Mouse (Mus musculus) forebrain, postnatal 0 days (tissue): ENCODE results near the gene Ccdc151. TPM values are rescaled to one million over a fixed set of nuclear protein-coding genes. Genes with fewer than 3 reads are reported as not detected.
A peak's percentile ranks its signal among the peaks of the same experiment; 100 is the strongest.

Source experiments
- ATAC-seq: fragments of 200-750 bp; cut with Nextera tagmentation; 2 replicates; pipeline ENCODE4 v1.8.0; 2017; ENCODE audit warnings: mild to moderate bottlenecking, moderate library complexity
- DNase-seq: peaks from one replicate; pipeline ENCODE4 v3.0.0-alpha.2; 2015
- H3K27ac ChIP-seq: fragments of 300-500 bp; sonication (generic); 2 replicates; pipeline ENCODE4 v1.5.1; 2014; ENCODE audit warnings: low read depth, mild to moderate bottlenecking, antibody characterized with exemption, low read length, moderate library complexity, mixed read lengths
- H3K27me3 ChIP-seq: fragments of 300-500 bp; sonication (generic); 2 replicates; pipeline ENCODE4 v1.6.1; 2014; ENCODE audit warnings: mild to moderate bottlenecking, low read length, mixed read lengths; ENCODE audit not compliant: insufficient read depth
- H3K36me3 ChIP-seq: fragments of 300-500 bp; sonication (generic); 2 replicates; pipeline ENCODE4 v1.6.1; 2014; ENCODE audit warnings: mild to moderate bottlenecking, moderate library complexity; ENCODE audit not compliant: insufficient read depth
- H3K4me1 ChIP-seq: fragments of 300-500 bp; sonication (generic); 2 replicates; pipeline ENCODE4 v1.6.1; 2014; ENCODE audit warnings: antibody characterized with exemption; ENCODE audit not compliant: insufficient read depth
- H3K4me2 ChIP-seq: fragments of 300-500 bp; sonication (generic); 2 replicates; pipeline ENCODE4 v1.6.1; 2014; ENCODE audit warnings: low read depth, mild to moderate bottlenecking, moderate library complexity
- H3K4me3 ChIP-seq: fragments of 300-500 bp; sonication (generic); 2 replicates; pipeline ENCODE4 v1.5.1; 2014; ENCODE audit warnings: low read depth, low read length, mixed read lengths
- H3K9ac ChIP-seq: fragments of 300-500 bp; sonication (generic); 2 replicates; pipeline ENCODE4 v1.6.1; 2014; ENCODE audit warnings: mild to moderate bottlenecking
- H3K9me3 ChIP-seq: fragments of 300-500 bp; sonication (generic); 2 replicates; pipeline ENCODE4 v1.6.1; 2016; ENCODE audit warnings: low read length
- CTCF ChIP-seq: sonication (generic); IDR thresholded peaks from 2 replicates; pipeline ENCODE4 v1.5.1; 2016; ENCODE audit warnings: antibody characterized with exemption, control low read depth, low read depth
- WGBS: fragments of 180-500 bp; shearing (Covaris S2); extraction: QIAGEN DNeasy Blood & Tissue Kit; methylation state at CpG from one replicate; pipeline ENCODE4 v1.1.7; 2014; 5-methylcytosine and 5-hydroxymethylcytosine counted together
- polyA plus RNA-seq: library from polyadenylated mRNA; unstranded; fragments of >200 nt; fragmentation: Nextera tagmentation; extraction: Ambion mirVana; gene quantifications from 2 replicates; pipeline ENCODE4 v1.2.1, GENCODE M21; 2015
- total RNA-seq: library from RNA; depleted of rRNA; stranded (reverse); fragments of >200 nt; gene quantifications from 2 replicates; pipeline ENCODE4 v1.2.3, GENCODE M21; 2014

Gene Ccdc151
- total and polyA plus RNA-seq, 2 experiments from 2014 or later: 6.0 to 6.4 TPM

- no peak overlapping the region for H3K4me2 ChIP-seq
- H3K36me3 ChIP-seq: no peaks in the 10 kb centered on the region
- WGBS: 4% methylated on average over 3 of the region's 3 CpGs
- H3K27me3 ChIP-seq: peaks cover 18% of the 10 kb centered on the region
- H3K4me1 ChIP-seq: peaks cover 6% of the 10 kb centered on the region; the same call in 1 of the 2 replicates
- no peak for TF ChIP-seq CTCF
- DNase-seq (no peak), ATAC-seq (no peak)
- H3K27ac ChIP-seq: no peak overlapping the region
- no peak overlapping the region for H3K4me3 ChIP-seq
- H3K9me3 ChIP-seq: no peaks in the 10 kb centered on the region
- H3K9ac ChIP-seq: no peak overlapping the region
Observed at GRCm38 (mm10) chr9:21983911-21984310, 18.5 kb downstream of the Ccdc151 start.

- Histone ChIP-seq H3K27ac (no peak overlapping the region), H3K9ac (no peak overlapping the region), H3K4me3 (no peak overlapping the region), H3K36me3 (no peaks in the 10 kb centered on the region), H3K4me1 (no peaks in the 10 kb centered on the region), H3K27me3 (0 out of 2 replicates have a peak, but pooled peaks cover 3% of the 10 kb centered on the region), H3K9me3 (no peaks in the 10 kb centered on the region), H3K4me2 (no peak overlapping the region)
- ATAC-seq (no peak), DNase-seq (no peak)
- WGBS: 91% methylated on average over 4 of the region's 4 CpGs
- no peak for TF ChIP-seq CTCF
Observed at GRCm38 (mm10) chr9:21978398-21979128, 23.9 kb downstream of the Ccdc151 start.

DNA sequence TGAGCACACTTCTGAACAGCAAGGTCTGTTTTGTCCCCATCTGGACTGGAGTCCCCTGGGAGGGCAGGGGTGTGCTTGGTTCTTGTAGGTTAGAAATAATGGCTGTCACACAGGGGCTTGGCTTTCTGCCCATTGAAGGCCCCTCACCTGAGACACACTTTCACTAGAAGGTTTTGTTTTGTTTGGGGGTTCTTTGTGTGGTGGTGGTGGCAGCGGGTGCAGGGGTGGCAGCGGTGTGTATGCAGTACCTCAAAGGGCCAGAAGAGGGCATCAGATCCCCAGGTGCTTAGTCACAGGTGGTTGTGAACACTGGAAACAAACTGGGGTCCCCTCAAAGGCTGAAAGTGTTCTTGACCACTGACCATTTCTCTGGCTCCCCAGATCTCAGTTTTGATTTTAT, 24.5 kb downstream of the Ccdc151 start:
- no peaks in the 10 kb centered on the region for H3K4me1 ChIP-seq
- no peak for ATAC-seq
- DNase-seq: no peak
- peak; percentile 53 for TF ChIP-seq CTCF
- 0 out of 2 replicates have a peak, but pooled peaks cover 3% of the 10 kb centered on the region for H3K27me3 ChIP-seq
- H3K36me3 ChIP-seq: no peaks in the 10 kb centered on the region
- H3K4me2 ChIP-seq: no peak overlapping the region
- 41% methylated on average over 2 of the region's 2 CpGs for WGBS
- H3K9ac ChIP-seq: no peak overlapping the region
- no peak overlapping the region for H3K27ac ChIP-seq
- H3K4me3 ChIP-seq: no peak overlapping the region
- H3K9me3 ChIP-seq: no peaks in the 10 kb centered on the region

GRCm38 (mm10) chr9:21977331-21977730, 25.1 kb downstream of the Ccdc151 start:
- no peak overlapping the region for H3K9ac ChIP-seq
- DNase-seq: no peak
- no peaks in the 10 kb centered on the region for H3K9me3 ChIP-seq
- no peak overlapping the region for H3K27ac ChIP-seq
- ATAC-seq: peak; percentile 38; the same call in 1 of the 2 replicates
- no peak overlapping the region for H3K4me3 ChIP-seq
- no peak overlapping the region for H3K4me2 ChIP-seq
- WGBS: 61% methylated on average over 5 of the region's 5 CpGs
- no peaks in the 10 kb centered on the region for H3K27me3 ChIP-seq
- H3K36me3 ChIP-seq: no peaks in the 10 kb centered on the region
- H3K4me1 ChIP-seq: no peaks in the 10 kb centered on the region
- TF ChIP-seq CTCF: no peak

GRCm38 (mm10) chr9:21976626-21977175, 25.7 kb downstream of the Ccdc151 start:
- ATAC-seq (no peak), DNase-seq (no peak)
- H3K4me2 ChIP-seq: no peak overlapping the region
- no peaks in the 10 kb centered on the region for H3K36me3 ChIP-seq
- H3K27me3 ChIP-seq: no peaks in the 10 kb centered on the region
- no peak overlapping the region for H3K4me3 ChIP-seq
- H3K4me1 ChIP-seq: no peaks in the 10 kb centered on the region
- TF ChIP-seq CTCF: no peak
- no peak overlapping the region for H3K27ac ChIP-seq
- no peak overlapping the region for H3K9ac ChIP-seq
- WGBS: 77% methylated on average over 10 of the region's 10 CpGs
- H3K9me3 ChIP-seq: no peaks in the 10 kb centered on the region

GRCm38 (mm10) chr9:21969304-21969703, 33.1 kb downstream of the Ccdc151 start:
- no peaks in the 10 kb centered on the region for H3K9me3 ChIP-seq
- DNase-seq (no peak), ATAC-seq (no peak)
- no peaks in the 10 kb centered on the region for H3K4me1 ChIP-seq
- 91% methylated on average over 4 of the region's 4 CpGs for WGBS
- no peak overlapping the region for H3K9ac ChIP-seq
- H3K4me3 ChIP-seq: no peak overlapping the region
- TF ChIP-seq CTCF: no peak
- H3K4me2 ChIP-seq: no peak overlapping the region
- no peaks in the 10 kb centered on the region for H3K27me3 ChIP-seq
- H3K36me3 ChIP-seq: no peaks in the 10 kb centered on the region
- no peak overlapping the region for H3K27ac ChIP-seq

GRCm38 (mm10) chr9:21968883-21969282, 33.6 kb downstream of the Ccdc151 start:
- DNase-seq (no peak), ATAC-seq (no peak)
- H3K4me3 ChIP-seq: no peak overlapping the region
- H3K27ac ChIP-seq: no peak overlapping the region
- no peaks in the 10 kb centered on the region for H3K27me3 ChIP-seq
- H3K4me2 ChIP-seq: no peak overlapping the region
- H3K9me3 ChIP-seq: no peaks in the 10 kb centered on the region
- no peak overlapping the region for H3K9ac ChIP-seq
- H3K36me3 ChIP-seq: no peaks in the 10 kb centered on the region
- 77% methylated on average over 6 of the region's 6 CpGs for WGBS
- no peaks in the 10 kb centered on the region for H3K4me1 ChIP-seq
- no peak for TF ChIP-seq CTCF
